In the genomic region with DNA sequence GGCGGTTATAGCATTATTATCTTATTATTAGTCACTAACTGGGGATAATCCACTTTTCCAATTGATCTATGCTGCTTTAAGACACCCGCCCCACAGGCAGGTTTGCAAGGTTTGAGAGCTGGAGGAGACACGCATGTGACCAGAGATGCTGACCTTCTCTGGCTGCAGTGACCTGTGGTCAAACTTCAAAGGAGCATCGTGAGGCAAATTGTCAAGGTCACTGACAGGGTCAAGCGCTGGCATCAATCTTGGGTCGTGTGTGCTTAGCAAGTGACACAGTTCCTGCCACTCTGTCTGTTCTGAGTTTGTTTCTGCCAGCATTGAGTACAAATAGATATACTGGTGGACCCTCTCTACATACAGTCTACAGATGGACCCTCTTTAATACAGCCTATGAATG, we compare ENCODE assay signal across 30 mouse cellular contexts. TPM values are rescaled to one million over a fixed set of nuclear protein-coding genes. Genes with fewer than 3 reads are reported as not detected.
DNase-seq lines count a peak whose midpoint lies in the region; ATAC-seq lines count a peak whose summit lies in the region.
"Had no signal": no experiment of that assay in that cellular context is flagged by ENCODE, and none has a peak within 500 bp of the region (broad histone marks: within the 10 kb centered on the region; RNA-seq: fewer than 3 reads in every experiment).

No protein-coding gene starts in this region.

- no peaks in the 10 kb centered on the region for H3K9me3 ChIP-seq in neural tube, embryonic 15.5 days (replicated peaks)
- H3K9me3 ChIP-seq: forebrain, embryonic 10.5 days; forebrain, embryonic 13.5 days; G1E; hindbrain, embryonic 15.5 days had no signal

- ATAC-seq in neural tube, embryonic 15.5 days (ENCODE audit: low FRiP score): no peak
- ATAC-seq: forebrain, embryonic 13.5 days; forebrain, embryonic 16.5 days; intestine, postnatal 0 days; Patski had no signal

- H3K4me2 ChIP-seq in neural tube, embryonic 15.5 days: no peak overlapping the region
- H3K4me2 ChIP-seq: forebrain, embryonic 13.5 days; heart, embryonic 11.5 days; hindbrain, embryonic 15.5 days had no signal

- peak; percentile 12 for DNase-seq in adrenal gland, adult 2 months
- DNase-seq in adrenal gland, postnatal 10 days: no peak
- DNase-seq in neural tube, embryonic 10.5 days (ENCODE audit: extremely low spot score, low spot score): peak; percentile 47
- peak; percentile 61 for DNase-seq in embryo, embryonic 9.5 days (ENCODE audit: extremely low spot score)
- DNase-seq in gastrocnemius, postnatal 10 days: no peak
- no peak for DNase-seq in T-cell, adult 2 months (ENCODE audit: low spot score)
- DNase-seq: B cell, adult 2 months; cerebellum, adult 11-12 months; cerebellum, adult 8-10 months; cerebellum, postnatal 10 days; cerebellum, postnatal 36 days; gastrocnemius, postnatal 14 days; heart, adult 11 months; kidney, adult 2 months had no signal

- H3K27ac ChIP-seq in neural tube, embryonic 15.5 days (replicated peaks): no peak overlapping the region
- H3K27ac ChIP-seq: forebrain, embryonic 10.5 days; forebrain, embryonic 13.5 days; hindbrain, embryonic 15.5 days had no signal

- no peak overlapping the region for H3K9ac ChIP-seq in neural tube, embryonic 15.5 days (replicated peaks)
- H3K9ac ChIP-seq: forebrain, embryonic 13.5 days; hindbrain, embryonic 15.5 days had no signal

- WGBS in neural tube, embryonic 15.5 days: 30% methylated on average over 6 of the region's 6 CpGs

- no peak overlapping the region for H3K4me3 ChIP-seq in neural tube, embryonic 15.5 days (replicated peaks)
- H3K4me3 ChIP-seq: forebrain, embryonic 10.5 days; forebrain, embryonic 13.5 days; hindbrain, embryonic 15.5 days had no signal

- peaks cover 6% of the 10 kb centered on the region for H3K4me1 ChIP-seq in neural tube, embryonic 15.5 days
- H3K4me1 ChIP-seq: forebrain, embryonic 13.5 days had no signal

- no peaks in the 10 kb centered on the region for H3K36me3 ChIP-seq in neural tube, embryonic 15.5 days
- H3K36me3 ChIP-seq: forebrain, embryonic 10.5 days; G1E; hindbrain, embryonic 15.5 days had no signal

- H3K27me3 ChIP-seq in neural tube, embryonic 15.5 days (replicated peaks): 0 out of 2 replicates have a peak, but pooled peaks cover 3% of the 10 kb centered on the region
- H3K27me3 ChIP-seq: hindbrain, embryonic 15.5 days had no signal

RNA-seq across cellular contexts. Expression of a gene that starts 14.8 kb away (rescaled TPM):
- total RNA-seq in adrenal gland, adult 2 months (2021): under 1 TPM; 0.32 to 0.45 TPM
- 0.19 and 0.36 TPM in 2 replicates for polyA plus RNA-seq in adrenal gland, adult 2 months (2012; rRNA removed)
- total RNA-seq in adrenal gland, postnatal 10 days (2021): under 1 TPM; 0.39 to 0.48 TPM
- 15.4 and 18.9 TPM in 2 replicates for polyA plus RNA-seq in neural tube, embryonic 15.5 days (2015; fragmentation: Nextera tagmentation; extraction: Ambion mirVana)
- under 1 TPM in 1 of 2 experiments, not detected in 1; 0.05 TPM for total RNA-seq in gastrocnemius, postnatal 10 days (2021)
- total RNA-seq: CH12.LX; gastrocnemius, adult 18-20 months; gastrocnemius, postnatal 14 days; heart, adult 8-10 months; heart, postnatal 25 days; hematopoietic stem cell, adult 5-6 weeks had no signal
- polyA plus RNA-seq: G1E; heart, embryonic 14.5 days; heart, postnatal 0 days; Patski had no signal

RNA-seq across cellular contexts. Expression of a gene that starts 39.3 kb away (rescaled TPM):
- 10 to 100 TPM; 10.4 to 16.4 TPM for total RNA-seq in adrenal gland, adult 2 months (2021)
- 50.0 and 65.5 TPM in 2 replicates for polyA plus RNA-seq in adrenal gland, adult 2 months (2012; rRNA removed)
- total RNA-seq in adrenal gland, postnatal 10 days (2021): 10 to 100 TPM; 19.4 to 22.9 TPM
- 88.4 and 99.8 TPM in 2 replicates for polyA plus RNA-seq in neural tube, embryonic 15.5 days (2015; fragmentation: Nextera tagmentation; extraction: Ambion mirVana)
- total RNA-seq in gastrocnemius, postnatal 10 days (2021): 10 to 100 TPM; 50.9 to 53.5 TPM

Comparison
In these comparisons a context has a peak if more than half of its experiments do, and no peak if none do; other contexts are left out.
1. DNase-seq: peak in adrenal gland, adult 2 months (single experiment), neural tube, embryonic 10.5 days (single experiment) and embryo, embryonic 9.5 days (single experiment); none in adrenal gland, postnatal 10 days (single experiment), gastrocnemius, postnatal 10 days (single experiment) and T-cell, adult 2 months (single experiment).